Mouse (Mus musculus) G1E (cell line): ENCODE measurements around the gene 2810408A11Rik. TPM values are rescaled to one million over a fixed set of nuclear protein-coding genes. Genes with fewer than 3 reads are reported as not detected.

ENCODE experiments used
- ATAC-seq: 2 replicates; pipeline ENCODE4 v1.8.0; 2016; ENCODE audit warnings: mild to moderate bottlenecking; ENCODE audit not compliant: insufficient number of reproducible peaks, poor library complexity, low FRiP score, severe bottlenecking; ENCODE audit errors: extremely low read depth
- DNase-seq: peaks from one replicate; pipeline ENCODE4 v3.0.0; 2012; ENCODE audit warnings: low spot score
- H3K27me3 ChIP-seq: 2 replicates; pipeline ENCODE4 v1.6.1; 2012; ENCODE audit warnings: mild to moderate bottlenecking, low read length, inconsistent platforms; ENCODE audit not compliant: insufficient read depth
- H3K36me3 ChIP-seq: replicated peaks from 2 replicates; pipeline ENCODE3; 2012; ENCODE audit warnings: mild to moderate bottlenecking, inconsistent platforms
- H3K4me1 ChIP-seq: 2 replicates; pipeline ENCODE4 v1.6.1; 2012; ENCODE audit warnings: low read depth, low read length, inconsistent platforms, mixed read lengths; ENCODE audit not compliant: insufficient read depth
- H3K4me3 ChIP-seq: 2 replicates; pipeline ENCODE4 v1.5.1; 2012; ENCODE audit warnings: low read depth, mild to moderate bottlenecking, inconsistent platforms, low read length, moderate library complexity, mixed read lengths
- H3K9me3 ChIP-seq: replicated peaks from 2 replicates; pipeline ENCODE4 v1.6.1; 2012; ENCODE audit warnings: inconsistent platforms
- CTCF ChIP-seq: IDR thresholded peaks from 2 replicates; pipeline ENCODE4 v1.5.1; 2012; ENCODE audit warnings: low read depth, low read length, inconsistent platforms, mixed read lengths
- GATA1 ChIP-seq: IDR thresholded peaks from 2 replicates; pipeline ENCODE4 v1.6.1; 2012; ENCODE audit warnings: borderline replicate concordance, low read length, inconsistent platforms, mixed read lengths
- GATA2 ChIP-seq: IDR thresholded peaks from 2 replicates; pipeline ENCODE4 v1.6.1; 2012; ENCODE audit warnings: low read depth, low read length, inconsistent platforms, borderline replicate concordance
- POLR2AphosphoS5 ChIP-seq: IDR thresholded peaks from 2 replicates; pipeline ENCODE4 v1.6.1; 2012; ENCODE audit warnings: low read depth, low read length, inconsistent platforms; ENCODE audit not compliant: insufficient replicate concordance
- TAL1 ChIP-seq: conservative IDR thresholded peaks from 2 replicates; pipeline ENCODE4 v1.6.1; 2012; ENCODE audit warnings: low read depth, low read length, inconsistent platforms, mixed read lengths
- polyA plus RNA-seq: library from polyadenylated mRNA; stranded (reverse); fragments of >175 nt; gene quantifications from 2 replicates; pipeline ENCODE4 v1.2.3, GENCODE M21; 2012
- total RNA-seq, 2 experiments: library from RNA; stranded (forward) in 1 of 2; stranded (reverse) in 1 of 2; fragments of 200-1000 nt in 1 of 2; fragments of >200 nt in 1 of 2; fragmentation: Nextera tagmentation in 1 of 2; gene quantifications; 2 replicates each; pipeline ENCODE4 v1.2.3; 2014 to 2017

The 2810408A11Rik gene
- total and polyA plus RNA-seq, 3 experiments: 1.2 to 6.6 (median 4.4) TPM

- Histone ChIP-seq H3K4me1 (peaks cover 38% of the 10 kb centered on the region), H3K9me3 (no peaks in the 10 kb centered on the region), H3K4me3 (peak overlapping the region; percentile 96), H3K36me3 (peaks cover 34% of the 10 kb centered on the region), H3K27me3 (no peaks in the 10 kb centered on the region)
- TF ChIP-seq POLR2AphosphoS5 (no peak), GATA1 (no peak), GATA2 (no peak), TAL1 (no peak), CTCF (no peak)
- DNase-seq (no peak), ATAC-seq (no peak)
These were observed 21.4 kb upstream of the 2810408A11Rik start for GRCm38 (mm10) chr11:69922012-69922756.

- H3K9me3 ChIP-seq: no peaks in the 10 kb centered on the region
- peak; percentile 93 for DNase-seq
- no peaks in the 10 kb centered on the region for H3K27me3 ChIP-seq
- peak within 1 kb of the TSS; percentile 96 for H3K4me3 ChIP-seq
- H3K4me1 ChIP-seq: peaks cover 46% of the 10 kb centered on the region
- TF ChIP-seq POLR2AphosphoS5: no peak
- no peak for TF ChIP-seq GATA1
- no peak for TF ChIP-seq CTCF
- no peak for TF ChIP-seq TAL1
- TF ChIP-seq GATA2: no peak
- peak; percentile 85 for ATAC-seq
- peaks cover 41% of the 10 kb centered on the region for H3K36me3 ChIP-seq
These were observed 20.6 kb upstream of the 2810408A11Rik start, which contains the start of gene Eif5a for GRCm38 (mm10) chr11:69921114-69922011. Gene Eif5a (minus strand): TSS chr11:69921958.

- no peaks in the 10 kb centered on the region for H3K27me3 ChIP-seq
- peaks cover 55% of the 10 kb centered on the region for H3K4me1 ChIP-seq
- peak overlapping the region; percentile 96 for H3K4me3 ChIP-seq
- peak; percentile 45 for DNase-seq
- no peaks in the 10 kb centered on the region for H3K9me3 ChIP-seq
- TF ChIP-seq POLR2AphosphoS5: no peak
- no peak for TF ChIP-seq GATA1
- TF ChIP-seq TAL1: no peak
- TF ChIP-seq GATA2: no peak
- TF ChIP-seq CTCF: no peak
- no peak for ATAC-seq
- H3K36me3 ChIP-seq: peaks cover 50% of the 10 kb centered on the region
These were observed 19.7 kb upstream of the 2810408A11Rik start for GRCm38 (mm10) chr11:69920266-69921031.

GRCm38 (mm10) chr11:69919661-69920265 is 19.0 kb upstream of the 2810408A11Rik start:
- ATAC-seq (no peak; the same call in 1 of the 2 replicates), DNase-seq (peak; percentile 76)
- no peak for TF ChIP-seq GATA2
- Histone ChIP-seq H3K36me3 (peaks cover 57% of the 10 kb centered on the region), H3K4me3 (peak overlapping the region; percentile 96), H3K27me3 (no peaks in the 10 kb centered on the region), H3K4me1 (peaks cover 61% of the 10 kb centered on the region), H3K9me3 (no peaks in the 10 kb centered on the region)

GRCm38 (mm10) chr11:69919053-69919452 is 18.3 kb upstream of the 2810408A11Rik start:
- Histone ChIP-seq H3K9me3 (no peaks in the 10 kb centered on the region), H3K4me3 (peak overlapping the region; percentile 96), H3K36me3 (peaks cover 64% of the 10 kb centered on the region), H3K27me3 (no peaks in the 10 kb centered on the region), H3K4me1 (peaks cover 66% of the 10 kb centered on the region)
- no peak for TF ChIP-seq POLR2AphosphoS5
- TF ChIP-seq GATA1: no peak
- no peak for TF ChIP-seq TAL1
- no peak for TF ChIP-seq GATA2
- no peak for DNase-seq
- ATAC-seq: no peak

- peak overlapping the region; percentile 96; the same call in 1 of the 2 replicates for H3K4me3 ChIP-seq
- no peak for ATAC-seq
These were observed 17.3 kb upstream of the 2810408A11Rik start for GRCm38 (mm10) chr11:69918118-69918517.

More at GRCm38 (mm10) chr11:69918118-69918517, 17.3 kb upstream of the 2810408A11Rik start:
- Histone ChIP-seq H3K36me3 (peaks cover 71% of the 10 kb centered on the region), H3K27me3 (no peaks in the 10 kb centered on the region), H3K9me3 (no peaks in the 10 kb centered on the region), H3K4me1 (peaks cover 66% of the 10 kb centered on the region)
- DNase-seq: no peak
- TF ChIP-seq CTCF (no peak), POLR2AphosphoS5 (peak; percentile 46; the same call in 1 of the 2 replicates)
